Mouse (Mus musculus): ENCODE measurements around the gene Tspyl1.

Gene Tspyl1

DNA sequence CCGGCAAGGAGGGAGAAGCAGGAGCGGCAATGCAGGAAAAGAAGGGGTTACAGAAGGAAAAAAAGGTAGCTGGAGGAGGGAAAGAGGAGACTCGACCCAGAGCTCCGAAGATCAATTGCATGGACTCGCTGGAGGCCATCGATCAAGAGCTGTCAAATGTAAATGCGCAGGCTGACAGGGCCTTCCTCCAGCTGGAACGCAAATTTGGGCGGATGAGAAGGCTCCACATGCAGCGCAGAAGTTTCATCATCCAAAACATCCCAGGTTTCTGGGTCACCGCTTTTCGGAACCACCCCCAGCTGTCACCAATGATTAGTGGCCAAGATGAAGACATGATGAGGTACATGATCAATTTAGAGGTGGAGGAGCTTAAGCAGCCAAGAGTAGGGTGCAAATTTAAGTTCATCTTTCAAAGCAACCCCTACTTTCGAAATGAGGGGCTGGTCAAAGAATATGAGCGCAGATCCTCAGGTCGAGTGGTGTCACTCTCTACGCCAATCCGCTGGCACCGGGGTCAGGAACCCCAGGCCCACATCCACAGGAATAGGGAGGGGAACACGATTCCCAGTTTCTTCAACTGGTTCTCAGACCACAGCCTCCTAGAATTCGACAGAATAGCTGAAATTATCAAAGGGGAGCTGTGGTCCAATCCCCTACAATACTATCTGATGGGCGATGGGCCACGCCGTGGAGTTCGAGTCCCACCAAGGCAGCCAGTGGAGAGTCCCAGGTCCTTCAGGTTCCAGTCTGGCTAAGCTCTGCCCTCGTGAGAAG, 16.2 kb downstream of the Tspyl1 start:
- DNase-seq (ENCODE audit: low spot score in 2 of 2) = no peak

DNA sequence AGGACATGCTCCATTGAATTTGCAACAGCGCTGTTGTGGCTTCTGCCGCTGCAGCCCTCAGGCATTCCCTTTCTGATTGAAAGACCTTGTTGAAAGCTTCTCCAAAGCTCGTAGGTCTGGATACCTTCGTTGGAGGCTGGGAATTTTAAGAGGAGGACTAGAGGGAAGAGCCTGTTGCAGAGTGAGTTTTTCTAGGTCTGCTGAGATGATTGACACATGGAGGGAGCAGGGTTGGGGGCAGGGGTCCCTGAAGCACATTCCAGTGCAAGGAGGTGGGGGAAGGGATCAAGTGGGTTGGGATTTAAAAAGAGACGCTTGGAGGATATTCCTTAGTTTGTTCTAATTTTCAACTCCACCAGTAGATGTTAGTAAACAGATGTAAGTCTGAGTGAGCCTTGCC, 18.4 kb downstream of the Tspyl1 start:
- DNase-seq (ENCODE audit: low spot score in 2 of 2) = no peak

- DNase-seq (ENCODE audit: low spot score in 2 of 2) = no peak
Measured at GRCm38 (mm10) chr10:34307070-34307469, 25.1 kb downstream of the Tspyl1 start.

DNA sequence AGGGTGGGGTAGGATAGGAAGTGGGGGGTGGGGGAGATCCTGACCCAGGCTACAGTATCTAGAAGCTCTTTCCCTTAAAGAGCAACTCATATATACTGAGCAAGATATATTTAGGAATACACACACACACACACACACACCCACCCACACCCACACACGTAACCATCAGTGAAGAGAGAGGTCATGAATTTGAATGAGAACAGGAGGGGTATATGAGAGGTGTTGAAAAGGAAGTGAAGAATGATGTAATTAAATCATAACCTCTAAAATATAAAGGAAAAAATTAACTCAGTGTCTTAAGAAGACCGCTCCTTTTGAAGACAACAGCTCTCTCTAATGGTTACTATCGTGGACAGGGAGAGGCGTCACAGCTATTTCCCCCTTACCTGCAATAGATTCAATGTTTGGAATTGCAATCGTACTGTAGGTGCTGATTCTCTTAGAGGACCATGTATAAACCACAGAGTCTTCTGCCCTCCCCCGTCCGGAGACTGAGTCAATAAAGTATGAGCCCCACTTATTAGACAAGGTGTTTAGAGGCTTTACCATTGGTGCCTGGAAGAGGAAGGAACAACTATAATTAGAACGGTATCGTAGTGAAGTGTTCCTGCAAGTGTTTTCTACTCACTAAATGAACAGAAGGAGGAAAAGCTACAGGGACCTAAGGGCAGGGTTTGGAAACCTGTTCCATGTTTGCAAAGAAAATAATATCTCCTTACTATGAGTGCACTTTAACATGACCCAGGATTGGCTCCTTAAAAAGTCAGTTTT, 28.1 kb downstream of the Tspyl1 start:
- no peak for DNase-seq (ENCODE audit: low spot score in 2 of 2)

DNA sequence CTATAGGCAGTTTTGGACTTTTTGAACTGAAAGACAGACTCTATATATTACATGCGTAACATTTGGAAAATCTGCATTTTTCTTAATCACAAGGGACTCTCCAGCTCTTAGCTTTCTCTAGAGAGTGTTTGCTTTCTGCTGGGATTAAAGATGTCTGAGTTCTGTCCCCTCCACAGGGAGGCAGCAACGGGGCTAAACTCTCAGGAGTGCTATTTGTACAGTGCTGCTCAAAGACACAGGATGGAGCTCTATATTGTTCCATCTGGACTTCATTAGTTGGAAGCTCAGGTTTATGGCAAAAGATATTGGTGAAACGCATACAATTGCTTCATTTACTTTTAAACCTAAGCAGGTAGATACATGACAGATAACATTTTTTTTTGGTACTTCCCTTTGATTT, 30.5 kb downstream of the Tspyl1 start:
- DNase-seq (ENCODE audit: low spot score in 2 of 2) = no peak

DNA sequence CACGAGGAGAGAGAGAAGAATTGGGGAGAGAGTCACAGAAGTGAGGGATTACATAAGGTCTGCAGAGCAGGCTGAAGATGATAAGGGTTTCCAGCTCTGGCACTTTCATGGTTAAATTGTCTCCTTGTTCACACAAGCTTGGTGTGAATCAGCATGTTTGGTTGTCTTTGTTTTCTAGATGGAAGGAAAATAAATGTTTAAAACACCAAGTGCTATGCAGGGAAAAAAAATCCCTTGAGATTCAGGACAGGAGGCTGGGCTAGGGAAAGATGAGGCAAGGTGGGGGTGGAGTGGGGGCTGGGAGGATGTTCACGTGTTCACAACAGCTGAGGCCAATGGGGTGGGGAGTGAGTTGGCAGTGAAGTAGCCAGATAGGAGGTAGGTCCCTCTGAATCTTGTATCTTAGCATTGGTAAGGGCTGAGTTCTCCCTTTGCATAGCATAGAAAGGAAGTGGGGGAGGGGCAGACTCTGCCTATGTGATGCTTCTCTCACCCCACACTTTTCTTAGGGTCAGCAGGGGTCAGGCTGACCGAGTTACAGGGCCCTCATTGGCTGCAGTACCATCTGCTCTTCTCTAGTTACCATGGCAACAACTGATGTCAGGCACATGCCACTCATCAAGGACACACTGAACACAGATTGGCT, 34.7 kb downstream of the Tspyl1 start:
- peak; percentile 50 to 62 for DNase-seq (ENCODE audit: low spot score in 2 of 2)

- no peak for DNase-seq (ENCODE audit: low spot score in 2 of 2)
Measured at GRCm38 (mm10) chr10:34317217-34317606, 35.2 kb downstream of the Tspyl1 start.

DNA sequence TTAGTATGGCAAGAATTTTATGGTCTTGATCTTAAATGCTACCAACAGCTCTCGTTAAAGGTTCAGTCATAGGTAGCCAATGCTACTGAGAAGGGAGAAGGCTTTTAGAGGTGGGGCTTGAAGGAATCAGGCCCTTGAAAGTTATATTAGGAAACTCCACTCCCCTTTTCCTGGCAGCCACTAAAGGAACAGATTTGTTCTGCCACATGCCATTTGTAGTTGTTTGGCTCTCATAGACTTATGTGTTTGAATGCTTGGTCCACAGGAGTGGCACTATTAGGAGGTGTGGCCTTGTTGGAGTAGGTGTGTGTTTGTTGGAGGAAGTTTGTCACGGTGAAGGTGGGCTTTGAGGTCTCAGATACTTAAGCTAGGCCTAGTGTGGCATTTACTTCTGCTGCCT, 38.8 kb downstream of the Tspyl1 start:
- no peak for DNase-seq (ENCODE audit: low spot score in 2 of 2)

DNA sequence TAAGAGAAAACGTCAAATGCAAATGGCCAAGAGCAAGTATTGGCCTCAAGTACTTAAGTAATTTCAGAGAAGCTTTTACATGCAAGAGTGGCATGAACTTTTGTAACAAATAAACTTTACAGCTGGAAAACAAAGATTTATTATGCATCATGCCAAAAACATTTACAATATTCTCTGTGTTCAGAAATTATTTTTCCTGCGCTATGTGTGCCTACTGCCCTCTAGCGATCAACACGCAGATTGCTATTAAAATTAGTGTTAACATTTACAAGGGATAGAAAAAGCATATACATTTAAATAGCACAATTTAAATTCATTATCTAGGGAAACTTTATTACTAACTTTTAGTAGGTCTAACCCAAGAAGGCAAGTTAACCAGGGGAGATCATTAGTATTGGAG, 44.7 kb downstream of the Tspyl1 start:
- no peak for DNase-seq (ENCODE audit: low spot score in 2 of 2)

GRCm38 (mm10) chr10:34327144-34327543, 45.2 kb downstream of the Tspyl1 start:
- DNase-seq (ENCODE audit: low spot score in 2 of 2) = no peak

- DNase-seq (ENCODE audit: low spot score in 2 of 2) = peak in 1 of 2 experiments; percentile 38
Measured at GRCm38 (mm10) chr10:34328310-34328709, 46.3 kb downstream of the Tspyl1 start.

Measured in frontal cortex, postnatal 14 days (tissue).